8 mouse cellular contexts compared by ENCODE assay signal in genomic region chr4:152153771-152154177, GRCm38 (mm10). TPM values are rescaled to one million over a fixed set of nuclear protein-coding genes. Genes with fewer than 3 reads are reported as not detected.
DNase-seq lines count a peak whose midpoint lies in the region; ATAC-seq lines count a peak whose summit lies in the region.

No protein-coding gene starts in this region.

- DNase-seq in NIH3T3 (ENCODE audit: low read depth) = peak; percentile 85
- peak; percentile 81 to 90 for DNase-seq in cerebellum, postnatal 14 days
- DNase-seq in gastrocnemius, adult 18-20 months (ENCODE audit: low spot score) = peak; percentile 82
- DNase-seq in left cerebral cortex, postnatal 10 days (ENCODE audit: extremely low spot score in 1 of 2, low spot score in 2 of 2) = peak; percentile 59 to 87
- DNase-seq in right cerebral cortex, postnatal 36 days (ENCODE audit: low spot score in 2 of 2) = peak; percentile 41
- DNase-seq in urinary bladder, postnatal 4 days (ENCODE audit: low spot score in 2 of 2) = peak; percentile 79 to 90

- H3K27me3 ChIP-seq in hindbrain, embryonic 15.5 days = peaks cover 78% of the 10 kb centered on the region

- no peaks in the 10 kb centered on the region for H3K36me3 ChIP-seq in hindbrain, embryonic 15.5 days

- no peak for ATAC-seq in hindbrain, embryonic 15.5 days (ENCODE audit: low FRiP score, low read depth)
- peak; percentile 74 for ATAC-seq in megakaryocyte progenitor cell, adult 5-6 weeks (replicated peaks; ENCODE audit: poor library complexity)

- peaks cover 19% of the 10 kb centered on the region for H3K4me1 ChIP-seq in hindbrain, embryonic 15.5 days (replicated peaks)

- H3K27ac ChIP-seq in hindbrain, embryonic 15.5 days (replicated peaks) = no peak overlapping the region

- WGBS in hindbrain, embryonic 15.5 days = 2% methylated on average over 23 of the region's 23 CpGs

- H3K4me2 ChIP-seq in hindbrain, embryonic 15.5 days = peak overlapping the region; percentile 43

- intact Hi-C loops in left cerebral cortex, postnatal 10 days (cut with DNase I) = no loop called here

- H3K4me3 ChIP-seq in hindbrain, embryonic 15.5 days = peak overlapping the region; percentile 21

- 0 out of 2 replicates have a peak overlapping the region, but pooled peaks have one; percentile 16 for H3K9ac ChIP-seq in hindbrain, embryonic 15.5 days

- no peaks in the 10 kb centered on the region for H3K9me3 ChIP-seq in hindbrain, embryonic 15.5 days

RNA-seq across cellular contexts. Expression of gene Espn, which starts 1.6 kb away (rescaled TPM):
- under 1 TPM; 0.36 to 0.59 TPM for total RNA-seq in gastrocnemius, adult 18-20 months (2021)
- 0.29 and 0.31 TPM in 2 replicates for polyA plus RNA-seq in hindbrain, embryonic 15.5 days (2015; fragmentation: Nextera tagmentation; extraction: Ambion mirVana)
- under 1 TPM; 0.32 to 0.41 TPM for total RNA-seq in left cerebral cortex, postnatal 10 days (2021)
- total RNA-seq in megakaryocyte progenitor cell, adult 5-6 weeks (2015) = 1.1 and 1.3 TPM in 2 replicates
- total RNA-seq in megakaryocyte progenitor cell, adult 5-6 weeks (2017) = 0.91 TPM in 1 of 2 replicates, not detected in the other

RNA-seq across cellular contexts. Expression of gene Hes2, which starts 4.9 kb away (rescaled TPM):
- not detected for total RNA-seq in gastrocnemius, adult 18-20 months (2021)
- polyA plus RNA-seq in hindbrain, embryonic 15.5 days (2015; fragmentation: Nextera tagmentation; extraction: Ambion mirVana) = not detected in 2 replicates
- total RNA-seq in left cerebral cortex, postnatal 10 days (2021) = not detected
- not detected in 2 replicates for total RNA-seq in megakaryocyte progenitor cell, adult 5-6 weeks (2015)
- not detected in 2 replicates for total RNA-seq in megakaryocyte progenitor cell, adult 5-6 weeks (2017)

RNA-seq across cellular contexts. Expression of gene Acot7, which starts 24.2 kb away (rescaled TPM):
- total RNA-seq in gastrocnemius, adult 18-20 months (2021) = 10 to 100 TPM; 16.2 to 18.8 TPM
- 427 and 433 TPM in 2 replicates for polyA plus RNA-seq in hindbrain, embryonic 15.5 days (2015; fragmentation: Nextera tagmentation; extraction: Ambion mirVana)
- 100 to 1,000 TPM; 415 to 420 TPM for total RNA-seq in left cerebral cortex, postnatal 10 days (2021)
- 75.9 and 76.7 TPM in 2 replicates for total RNA-seq in megakaryocyte progenitor cell, adult 5-6 weeks (2015)
- total RNA-seq in megakaryocyte progenitor cell, adult 5-6 weeks (2017) = 72.6 and 79.3 TPM in 2 replicates

RNA-seq across cellular contexts. Expression of gene Tnfrsf25, which starts 38.0 kb away (rescaled TPM):
- 1 to 10 TPM; 1.0 to 1.8 TPM for total RNA-seq in gastrocnemius, adult 18-20 months (2021)
- 0.97 and 1.8 TPM in 2 replicates for polyA plus RNA-seq in hindbrain, embryonic 15.5 days (2015; fragmentation: Nextera tagmentation; extraction: Ambion mirVana)
- 1 to 10 TPM; 3.9 to 4.7 TPM for total RNA-seq in left cerebral cortex, postnatal 10 days (2021)
- 1.5 TPM in 1 of 2 replicates, not detected in the other for total RNA-seq in megakaryocyte progenitor cell, adult 5-6 weeks (2015)
- total RNA-seq in megakaryocyte progenitor cell, adult 5-6 weeks (2017) = 0.10 TPM in 1 of 2 replicates, not detected in the other

Comparison
In these comparisons a context has a peak if more than half of its experiments do, and no peak if none do; other contexts are left out.
1. RNA of gene Acot7, which starts 24.2 kb away (total RNA-seq): 415 to 420 TPM in left cerebral cortex, postnatal 10 days; 72.6 to 79.3 TPM in megakaryocyte progenitor cell, adult 5-6 weeks and 16.2 to 18.8 TPM in gastrocnemius, adult 18-20 months; every median in the first group is over 4 times any median in the second.
2. Peak in every context shown above with its lines, with median percentiles within 50 percentile points of each other: DNase-seq.